Mouse (Mus musculus) liver, postnatal 0 days (tissue): Measurements from ENCODE around the gene Dcx. TPM values are rescaled to one million over a fixed set of nuclear protein-coding genes. Genes with fewer than 3 reads are reported as not detected.

ENCODE experiments used
- ATAC-seq: fragments of 200-750 bp; cut with Nextera tagmentation; 2 replicates; pipeline ENCODE4 v1.8.0; 2017; ENCODE audit warnings: mild to moderate bottlenecking, moderate library complexity
- DNase-seq: peaks from one replicate; pipeline ENCODE4 v3.0.0-alpha.2; 2016
- H3K27ac ChIP-seq: fragments of 300-500 bp; sonication (generic); 2 replicates; pipeline ENCODE4 v1.5.1; 2014; ENCODE audit warnings: antibody characterized with exemption, moderate library complexity, mild to moderate bottlenecking, low read depth
- H3K27me3 ChIP-seq: fragments of 300-500 bp; sonication (generic); 2 replicates; pipeline ENCODE4 v1.6.1; 2014; ENCODE audit warnings: low read length, control low read depth, mixed read lengths; ENCODE audit not compliant: insufficient read depth
- H3K36me3 ChIP-seq: fragments of 300-500 bp; sonication (generic); replicated peaks from 2 replicates; pipeline ENCODE4 v1.6.1; 2014; ENCODE audit warnings: mild to moderate bottlenecking, control low read depth, low read length, moderate library complexity, mixed read lengths; ENCODE audit not compliant: insufficient read depth
- H3K4me1 ChIP-seq: fragments of 300-500 bp; sonication (generic); 2 replicates; pipeline ENCODE4 v1.6.1; 2014; ENCODE audit warnings: antibody characterized with exemption, mild to moderate bottlenecking, control low read depth; ENCODE audit not compliant: insufficient read depth
- H3K4me2 ChIP-seq: fragments of 300-500 bp; sonication (generic); 2 replicates; pipeline ENCODE4 v1.6.1; 2014; ENCODE audit warnings: low read depth, mild to moderate bottlenecking, low read length, moderate library complexity, mixed read lengths
- H3K4me3 ChIP-seq: fragments of 300-500 bp; sonication (generic); 2 replicates; pipeline ENCODE4 v1.5.1; 2014; ENCODE audit warnings: low read depth, low read length
- H3K9ac ChIP-seq: fragments of 300-500 bp; sonication (generic); replicated peaks from 2 replicates; pipeline ENCODE4 v1.6.1; 2014; ENCODE audit warnings: mild to moderate bottlenecking, moderate library complexity
- H3K9me3 ChIP-seq: fragments of 300-500 bp; sonication (generic); 2 replicates; pipeline ENCODE4 v1.6.1; 2016; ENCODE audit warnings: mild to moderate bottlenecking, control low read depth, low read length, mixed read lengths
- CTCF ChIP-seq: sonication (generic); IDR thresholded peaks from 2 replicates; pipeline ENCODE4 v1.5.1; 2016; ENCODE audit warnings: antibody characterized with exemption, low read depth
- EP300 ChIP-seq: IDR thresholded peaks from 2 replicates; pipeline ENCODE4 v1.6.1; 2016; ENCODE audit warnings: antibody characterized with exemption, low read depth, mild to moderate bottlenecking
- WGBS: fragments of 180-500 bp; shearing (Covaris S2); extraction: QIAGEN DNeasy Blood & Tissue Kit; methylation state at CpG from one replicate; pipeline ENCODE4 v1.1.7; 2014; ENCODE audit not compliant: insufficient replicate concordance; 5-methylcytosine and 5-hydroxymethylcytosine counted together
- polyA plus RNA-seq: library from polyadenylated mRNA; unstranded; fragments of >200 nt; fragmentation: Nextera tagmentation; extraction: Ambion mirVana; gene quantifications from 2 replicates; pipeline ENCODE4 v1.2.1, GENCODE M21; 2015

Dcx gene
- 0.07 and 0.13 TPM in 2 replicates for polyA plus RNA-seq

GRCm38 (mm10) chrX:143932958-143933357, at the start of gene Dcx:
Gene Dcx (minus strand): TSS chrX:143933311.
- H3K9me3 ChIP-seq, result no peaks in the 10 kb centered on the region
- H3K4me3 ChIP-seq, result no peak within 1 kb of the TSS
- no peak within 1 kb of the TSS for H3K9ac ChIP-seq
- no peak for TF ChIP-seq CTCF
- no peak for TF ChIP-seq EP300
- H3K27ac ChIP-seq, result no peak within 1 kb of the TSS
- no peak for DNase-seq
- no peaks in the 10 kb centered on the region for H3K27me3 ChIP-seq
- H3K4me1 ChIP-seq, result no peaks in the 10 kb centered on the region
- no peaks in the 10 kb centered on the region for H3K36me3 ChIP-seq
- no peak for ATAC-seq
- WGBS, result 59% methylated on average over 8 of the region's 8 CpGs
- H3K4me2 ChIP-seq, result no peak within 1 kb of the TSS

GRCm38 (mm10) chrX:143966249-143966648, 33.1 kb upstream of the Dcx start:
- no peak for DNase-seq
- WGBS, result 64% methylated on average over 6 of the region's 6 CpGs

GRCm38 (mm10) chrX:143933671-143934070, 560 bp upstream of the Dcx start:
- no peak overlapping the region for H3K27ac ChIP-seq
- ATAC-seq, result no peak

More at GRCm38 (mm10) chrX:143966249-143966648, 33.1 kb upstream of the Dcx start:
- no peak for TF ChIP-seq CTCF
- TF ChIP-seq EP300, result no peak
- ATAC-seq, result no peak
- Histone ChIP-seq H3K27ac (no peak overlapping the region), H3K4me2 (no peak overlapping the region), H3K27me3 (no peaks in the 10 kb centered on the region), H3K9me3 (no peaks in the 10 kb centered on the region), H3K9ac (no peak overlapping the region), H3K4me1 (no peaks in the 10 kb centered on the region), H3K4me3 (no peak overlapping the region), H3K36me3 (no peaks in the 10 kb centered on the region)

DNA sequence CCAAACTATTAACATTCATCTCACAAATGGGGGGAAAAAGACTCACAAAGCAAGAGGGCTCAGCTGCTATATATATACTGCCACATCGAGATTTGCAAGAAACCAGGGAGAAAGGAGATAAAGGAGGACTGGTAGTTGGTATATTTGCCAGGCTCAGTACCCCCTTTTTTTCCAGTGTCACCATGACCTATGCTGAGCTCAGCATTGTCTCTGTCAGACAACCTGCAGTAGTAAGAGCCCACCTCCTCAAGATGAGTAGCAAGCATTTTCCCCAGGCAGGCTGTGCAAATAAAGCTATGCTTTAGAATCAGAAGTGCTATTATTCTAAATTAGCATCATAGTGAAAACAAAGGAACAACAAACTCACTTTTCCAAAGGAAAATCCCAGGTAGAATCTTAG, 581 bp downstream of the Dcx start:
- ATAC-seq, result no peak
- no peaks in the 10 kb centered on the region for H3K4me1 ChIP-seq
- no peaks in the 10 kb centered on the region for H3K9me3 ChIP-seq
- TF ChIP-seq CTCF (no peak), EP300 (no peak)
- no peak overlapping the region for H3K4me2 ChIP-seq
- no peaks in the 10 kb centered on the region for H3K27me3 ChIP-seq
- no peak overlapping the region for H3K4me3 ChIP-seq
- no peaks in the 10 kb centered on the region for H3K36me3 ChIP-seq
- H3K27ac ChIP-seq, result no peak overlapping the region
- H3K9ac ChIP-seq, result no peak overlapping the region
- no peak for DNase-seq
- 50% methylated on average over 1 of the region's 1 CpGs for WGBS

More at GRCm38 (mm10) chrX:143933671-143934070, 560 bp upstream of the Dcx start:
- no peaks in the 10 kb centered on the region for H3K36me3 ChIP-seq
- no peak for TF ChIP-seq CTCF
- TF ChIP-seq EP300, result no peak
- no peaks in the 10 kb centered on the region for H3K27me3 ChIP-seq
- no peak overlapping the region for H3K9ac ChIP-seq
- H3K4me3 ChIP-seq, result no peak overlapping the region
- H3K4me2 ChIP-seq, result no peak overlapping the region
- no peaks in the 10 kb centered on the region for H3K9me3 ChIP-seq
- no peak for DNase-seq
- 70% methylated on average over 2 of the region's 2 CpGs for WGBS
- H3K4me1 ChIP-seq, result no peaks in the 10 kb centered on the region

GRCm38 (mm10) chrX:143931400-143932185, 1.5 kb downstream of the Dcx start:
- H3K36me3 ChIP-seq, result no peaks in the 10 kb centered on the region
- H3K4me1 ChIP-seq, result no peaks in the 10 kb centered on the region
- H3K4me3 ChIP-seq, result no peak overlapping the region
- H3K9ac ChIP-seq, result no peak overlapping the region
- H3K27me3 ChIP-seq, result no peaks in the 10 kb centered on the region
- no peak overlapping the region for H3K4me2 ChIP-seq
- ATAC-seq, result no peak
- no peak for DNase-seq
- H3K27ac ChIP-seq, result no peak overlapping the region
- WGBS, result 53% methylated on average over 6 of the region's 6 CpGs
- no peaks in the 10 kb centered on the region for H3K9me3 ChIP-seq
- TF ChIP-seq EP300 (no peak), CTCF (no peak)

DNA sequence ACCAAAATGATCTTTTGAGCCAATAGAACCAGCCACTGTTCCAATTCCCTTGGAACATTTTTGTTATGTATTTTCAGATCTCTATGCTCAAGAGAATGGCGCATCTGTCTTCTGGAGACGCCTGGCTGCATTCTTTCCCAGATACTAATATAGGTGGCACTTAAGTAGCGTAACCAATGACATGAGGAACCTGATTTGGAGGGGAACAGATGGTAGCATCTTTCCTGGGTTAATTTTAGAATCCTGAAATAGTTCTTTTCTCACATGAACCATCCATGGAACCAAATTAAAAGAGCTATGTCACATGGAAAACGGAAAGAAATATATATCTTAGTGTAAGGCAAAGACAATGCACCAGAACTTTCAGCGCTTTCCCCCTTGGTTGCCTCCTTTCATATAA, 11.0 kb downstream of the Dcx start:
- Histone ChIP-seq H3K27ac (no peak overlapping the region), H3K4me3 (no peak overlapping the region), H3K9ac (no peak overlapping the region), H3K36me3 (no peaks in the 10 kb centered on the region), H3K9me3 (no peaks in the 10 kb centered on the region), H3K4me1 (no peaks in the 10 kb centered on the region), H3K27me3 (no peaks in the 10 kb centered on the region), H3K4me2 (no peak overlapping the region)
- WGBS, result 77% methylated on average over 5 of the region's 5 CpGs
- TF ChIP-seq EP300 (no peak), CTCF (no peak)
- DNase-seq, result no peak
- no peak for ATAC-seq
